Mouse (Mus musculus): ENCODE measurements around the gene Gm17387. TPM values are rescaled to one million over a fixed set of nuclear protein-coding genes. Genes with fewer than 3 reads are reported as not detected.
A peak's percentile ranks its signal among the peaks of the same experiment; 100 is the strongest.

The Gm17387 gene
- polyA plus RNA-seq (2014; fragmentation: Nextera tagmentation; extraction: Ambion mirVana), result not detected in 2 replicates

DNA sequence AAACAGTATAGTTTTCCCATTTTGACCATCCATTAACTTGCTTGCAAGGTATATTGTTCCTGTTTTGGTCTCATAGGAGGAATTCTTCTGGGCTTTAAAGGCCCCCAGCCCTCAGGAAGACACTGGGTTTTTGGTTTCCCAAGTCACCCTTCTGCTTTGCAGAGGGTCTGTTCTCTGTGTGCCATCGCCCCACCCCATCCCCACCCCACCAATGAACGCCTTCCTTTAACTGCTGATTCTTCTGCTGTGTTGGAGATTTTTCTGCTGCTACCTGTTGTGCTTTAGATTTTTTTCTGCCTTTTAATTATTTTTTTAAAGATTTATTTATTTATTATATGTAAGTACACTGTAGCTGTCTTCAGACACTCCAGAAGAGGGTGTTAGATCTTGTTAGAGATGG lies at the start of gene Gm17387:
Gene Gm17387, plus strand, starts transcription at position 301 of the 400 bp plus-strand sequence.
- no peak within 1 kb of the TSS for H3K4me3 ChIP-seq (ENCODE audit: low read depth, low read length)
- H3K27me3 ChIP-seq (ENCODE audit: insufficient read depth, low read length), result no peaks in the 10 kb centered on the region
- DNase-seq (no peak), ATAC-seq (ENCODE audit: insufficient read depth) (no peak)
- no peak within 1 kb of the TSS for H3K9ac ChIP-seq
- H3K36me3 ChIP-seq (ENCODE audit: insufficient read depth), result no peaks in the 10 kb centered on the region
- TF ChIP-seq CTCF (IDR thresholded peaks at IDR 0.05; ENCODE audit: low read depth), result no peak
- no peak within 1 kb of the TSS for H3K27ac ChIP-seq (ENCODE audit: low read depth)
- H3K9me3 ChIP-seq (ENCODE audit: low read depth, low read length), result no peaks in the 10 kb centered on the region
- H3K4me2 ChIP-seq, result no peak within 1 kb of the TSS
- H3K4me1 ChIP-seq (ENCODE audit: insufficient read depth), result no peaks in the 10 kb centered on the region
- 92% methylated on average over 2 of the region's 2 CpGs for WGBS

DNA sequence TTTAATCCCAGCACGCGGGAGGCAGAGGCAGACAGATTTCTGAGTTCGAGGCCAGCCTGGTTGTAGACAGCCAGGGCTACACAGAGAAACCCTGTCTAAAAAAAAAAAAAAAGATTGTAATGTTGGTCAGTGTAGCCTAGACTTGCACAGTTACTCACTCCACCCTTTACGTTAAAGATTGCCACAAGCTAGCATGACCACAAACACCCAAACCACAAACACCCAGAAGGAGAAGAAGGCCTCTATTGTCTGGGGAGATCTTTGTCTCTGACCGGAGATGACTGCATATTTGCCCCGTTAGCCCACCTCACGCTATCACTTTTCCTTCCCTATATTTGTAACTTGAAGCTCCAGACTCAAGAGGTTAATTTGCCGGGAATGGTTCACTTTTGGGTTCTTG lies 47.2 kb upstream of the Gm17387 start:
- no peak overlapping the region for H3K4me3 ChIP-seq (ENCODE audit: low read depth, low read length)
- 89% methylated on average over 8 of the region's 8 CpGs for WGBS

DNA sequence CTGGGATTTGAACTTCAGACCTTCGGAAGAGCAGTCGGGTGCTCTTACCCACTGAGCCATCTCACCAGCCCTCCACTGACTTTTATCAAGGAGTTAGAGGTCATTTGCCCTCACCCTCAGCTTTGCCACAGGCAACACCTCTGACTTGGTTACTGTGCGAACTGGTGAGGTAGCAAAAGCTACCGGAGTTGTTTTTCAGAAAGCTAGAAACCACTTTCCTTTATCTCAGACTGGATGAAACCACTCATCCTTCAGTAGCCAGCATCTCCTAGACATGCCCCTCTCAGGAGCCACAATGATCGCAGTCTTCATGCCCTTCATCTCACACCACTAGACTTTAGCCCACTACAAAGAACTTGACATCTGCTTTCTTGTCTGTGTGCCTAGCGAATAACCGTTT lies 46.0 kb upstream of the Gm17387 start:
- Histone ChIP-seq H3K4me2 (no peak overlapping the region), H3K27ac (ENCODE audit: low read depth) (no peak overlapping the region), H3K9me3 (ENCODE audit: low read depth, low read length) (no peaks in the 10 kb centered on the region), H3K4me3 (ENCODE audit: low read depth, low read length) (no peak overlapping the region), H3K4me1 (ENCODE audit: insufficient read depth) (no peaks in the 10 kb centered on the region), H3K27me3 (ENCODE audit: insufficient read depth, low read length) (no peaks in the 10 kb centered on the region), H3K36me3 (ENCODE audit: insufficient read depth) (no peaks in the 10 kb centered on the region), H3K9ac (no peak overlapping the region)
- ATAC-seq (ENCODE audit: insufficient read depth) (no peak), DNase-seq (no peak)
- TF ChIP-seq CTCF (IDR thresholded peaks at IDR 0.05; ENCODE audit: low read depth), result no peak
- WGBS, result 80% methylated on average over 7 of the region's 7 CpGs

More for the DNA sequence above, 47.2 kb upstream of the Gm17387 start:
- no peak for TF ChIP-seq CTCF (IDR thresholded peaks at IDR 0.05; ENCODE audit: low read depth)
- Histone ChIP-seq H3K4me1 (ENCODE audit: insufficient read depth) (no peaks in the 10 kb centered on the region), H3K4me2 (no peak overlapping the region), H3K27me3 (ENCODE audit: insufficient read depth, low read length) (no peaks in the 10 kb centered on the region), H3K36me3 (ENCODE audit: insufficient read depth) (no peaks in the 10 kb centered on the region), H3K9me3 (ENCODE audit: low read depth, low read length) (no peaks in the 10 kb centered on the region), H3K27ac (ENCODE audit: low read depth) (no peak overlapping the region), H3K9ac (no peak overlapping the region)
- ATAC-seq (ENCODE audit: insufficient read depth) (no peak), DNase-seq (no peak)

DNA sequence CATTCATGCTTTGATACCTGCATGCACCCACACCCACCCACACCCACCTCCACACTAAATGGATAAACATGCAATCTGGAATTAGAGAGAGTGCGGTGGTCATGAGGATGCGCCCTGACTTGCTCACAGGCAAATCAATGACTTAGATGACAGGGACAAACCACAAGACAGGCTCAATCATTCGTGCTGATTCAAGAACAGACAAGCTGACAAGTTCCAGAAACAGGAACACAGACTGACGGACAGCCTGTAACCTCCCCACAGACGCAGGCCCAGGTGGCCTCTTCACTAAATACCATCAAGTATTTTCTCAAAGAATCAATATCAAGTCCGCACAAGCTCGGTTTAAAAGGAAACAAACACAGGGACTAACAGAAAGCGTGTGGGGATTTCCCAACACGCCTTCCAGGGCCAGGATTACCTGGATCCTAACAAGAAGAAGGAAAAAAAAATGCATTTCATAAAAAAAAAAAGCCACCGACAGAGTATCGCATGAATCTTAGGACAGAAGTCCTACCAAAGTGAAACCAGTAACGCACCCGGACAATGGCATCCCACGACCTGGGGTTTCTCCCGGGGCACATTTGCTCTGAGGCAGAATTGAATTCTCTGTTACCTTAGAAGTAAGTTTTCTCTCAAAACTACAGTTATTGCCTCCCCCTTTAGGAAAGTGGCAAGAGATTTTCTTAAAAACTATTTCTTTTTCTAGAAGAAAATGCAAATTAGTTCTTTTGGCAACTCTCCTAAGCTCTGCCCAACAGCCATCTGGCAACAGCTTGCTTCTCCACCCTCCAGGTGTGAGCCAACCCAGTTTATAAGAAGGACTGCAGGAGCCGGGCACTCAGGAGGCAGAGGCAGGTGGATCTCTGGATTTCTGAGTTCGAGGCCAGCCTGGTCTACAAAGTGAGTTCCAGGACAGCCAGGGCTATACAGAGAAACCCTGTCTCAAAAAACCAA lies 41.5 kb upstream of the Gm17387 start:
- H3K4me2 ChIP-seq, result no peak overlapping the region
- H3K4me1 ChIP-seq (ENCODE audit: insufficient read depth), result no peaks in the 10 kb centered on the region
- H3K9ac ChIP-seq, result no peak overlapping the region
- no peaks in the 10 kb centered on the region for H3K27me3 ChIP-seq (ENCODE audit: insufficient read depth, low read length)
- no peak for DNase-seq
- no peaks in the 10 kb centered on the region for H3K36me3 ChIP-seq (ENCODE audit: insufficient read depth)
- no peak overlapping the region for H3K27ac ChIP-seq (ENCODE audit: low read depth)
- TF ChIP-seq CTCF (IDR thresholded peaks at IDR 0.05; ENCODE audit: low read depth), result no peak
- WGBS, result 77% methylated on average over 17 of the region's 17 CpGs
- no peaks in the 10 kb centered on the region for H3K9me3 ChIP-seq (ENCODE audit: low read depth, low read length)
- no peak for ATAC-seq (ENCODE audit: insufficient read depth)
- H3K4me3 ChIP-seq (ENCODE audit: low read depth, low read length), result no peak overlapping the region

DNA sequence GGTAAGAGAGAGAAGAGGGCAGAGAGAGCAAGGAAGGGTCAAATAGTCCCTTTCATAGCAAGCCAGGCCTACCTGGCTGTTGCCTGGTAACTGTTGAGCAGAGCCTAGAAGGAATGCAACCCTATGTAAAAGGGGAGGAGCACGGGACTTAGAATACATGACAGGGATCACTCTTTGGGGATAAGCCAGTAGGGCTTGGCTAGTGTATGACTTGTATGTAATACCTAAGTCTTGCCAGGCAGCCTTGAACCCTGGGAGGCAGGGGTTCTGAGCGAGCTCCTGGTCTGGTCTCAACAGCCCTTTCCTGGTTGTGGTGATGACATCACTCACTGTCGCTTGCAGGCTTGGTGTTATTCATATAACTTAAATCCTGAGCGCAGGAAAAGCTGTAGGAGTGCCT lies 39.9 kb upstream of the Gm17387 start:
- H3K4me1 ChIP-seq (ENCODE audit: insufficient read depth), result no peaks in the 10 kb centered on the region
- DNase-seq (no peak), ATAC-seq (ENCODE audit: insufficient read depth) (0 out of 2 replicates have a peak, but pooled peaks have one; percentile 24)
- no peak for TF ChIP-seq CTCF (IDR thresholded peaks at IDR 0.05; ENCODE audit: low read depth)
- H3K9ac ChIP-seq, result no peak overlapping the region
- no peak overlapping the region for H3K4me3 ChIP-seq (ENCODE audit: low read depth, low read length)
- H3K36me3 ChIP-seq (ENCODE audit: insufficient read depth), result no peaks in the 10 kb centered on the region
- H3K4me2 ChIP-seq, result no peak overlapping the region
- no peak overlapping the region for H3K27ac ChIP-seq (ENCODE audit: low read depth)
- no peaks in the 10 kb centered on the region for H3K9me3 ChIP-seq (ENCODE audit: low read depth, low read length)
- 72% methylated on average over 4 of the region's 4 CpGs for WGBS
- H3K27me3 ChIP-seq (ENCODE audit: insufficient read depth, low read length), result no peaks in the 10 kb centered on the region

DNA sequence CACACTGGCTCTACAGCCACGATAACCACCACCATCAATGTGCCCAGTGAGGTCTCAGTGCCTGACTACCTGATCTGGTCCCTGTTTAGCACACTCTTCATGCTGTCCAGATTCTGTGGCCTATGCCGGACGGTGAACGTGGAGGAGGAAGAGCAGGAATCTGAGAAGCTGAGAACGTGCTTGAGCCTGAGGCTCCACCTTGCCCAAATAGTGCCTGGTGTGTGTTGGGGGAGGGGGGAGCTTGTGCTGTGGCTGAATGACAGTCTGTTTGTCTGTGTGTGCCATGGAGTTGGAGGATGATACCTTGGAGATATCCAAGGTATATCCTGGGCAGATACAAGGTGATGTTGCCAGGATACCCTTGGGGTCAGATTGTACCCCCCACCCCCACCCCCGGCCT lies 38.7 kb upstream of the Gm17387 start:
- ATAC-seq (ENCODE audit: insufficient read depth) (no peak), DNase-seq (no peak)
- no peaks in the 10 kb centered on the region for H3K9me3 ChIP-seq (ENCODE audit: low read depth, low read length)
- TF ChIP-seq CTCF (IDR thresholded peaks at IDR 0.05; ENCODE audit: low read depth), result no peak
- H3K4me2 ChIP-seq, result no peak overlapping the region
- no peak overlapping the region for H3K4me3 ChIP-seq (ENCODE audit: low read depth, low read length)
- H3K27me3 ChIP-seq (ENCODE audit: insufficient read depth, low read length), result no peaks in the 10 kb centered on the region
- no peak overlapping the region for H3K27ac ChIP-seq (ENCODE audit: low read depth)
- H3K4me1 ChIP-seq (ENCODE audit: insufficient read depth), result no peaks in the 10 kb centered on the region
- 54% methylated on average over 6 of the region's 6 CpGs for WGBS
- H3K9ac ChIP-seq, result no peak overlapping the region
- H3K36me3 ChIP-seq (ENCODE audit: insufficient read depth), result no peaks in the 10 kb centered on the region

DNA sequence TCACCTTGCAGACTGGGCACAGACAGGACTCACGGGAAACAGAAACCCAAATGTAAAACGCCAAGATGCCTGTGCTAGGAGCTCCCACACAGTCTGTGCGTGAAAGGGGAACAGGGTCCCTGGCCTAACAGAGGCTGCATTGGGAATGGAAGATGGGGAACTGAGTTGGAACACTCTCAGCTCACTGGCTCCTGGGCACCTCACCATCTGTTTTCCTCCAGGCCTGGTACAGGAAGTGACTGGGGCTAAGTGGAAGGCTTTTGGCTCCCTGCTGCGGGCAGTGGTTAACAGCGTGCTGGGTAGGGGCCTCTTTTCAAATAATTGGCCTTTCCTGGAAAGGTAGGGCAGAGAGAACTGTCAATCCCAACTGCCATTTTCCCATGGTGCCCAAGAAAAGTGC lies 38.3 kb upstream of the Gm17387 start:
- Histone ChIP-seq H3K27ac (ENCODE audit: low read depth) (no peak overlapping the region), H3K27me3 (ENCODE audit: insufficient read depth, low read length) (no peaks in the 10 kb centered on the region), H3K36me3 (ENCODE audit: insufficient read depth) (no peaks in the 10 kb centered on the region), H3K9me3 (ENCODE audit: low read depth, low read length) (no peaks in the 10 kb centered on the region), H3K9ac (no peak overlapping the region), H3K4me1 (ENCODE audit: insufficient read depth) (no peaks in the 10 kb centered on the region), H3K4me3 (ENCODE audit: low read depth, low read length) (no peak overlapping the region), H3K4me2 (no peak overlapping the region)
- ATAC-seq (ENCODE audit: insufficient read depth) (no peak), DNase-seq (no peak)
- 55% methylated on average over 5 of the region's 5 CpGs for WGBS
- no peak for TF ChIP-seq CTCF (IDR thresholded peaks at IDR 0.05; ENCODE audit: low read depth)

Measured in lung, embryonic 14.5 days (tissue).